Mouse (Mus musculus) E14TG2a.4 (cell line): Measurements from ENCODE around the gene Otogl.
A peak's percentile ranks its signal among the peaks of the same experiment; 100 is the strongest.

ENCODE experiments used
- H3K27me3 ChIP-seq: 2 replicates; pipeline ENCODE4 v1.6.1; 2014; ENCODE audit warnings: low read length, control low read depth; ENCODE audit not compliant: insufficient read depth
- H3K36me3 ChIP-seq: 2 replicates; pipeline ENCODE4 v1.6.1; 2014; ENCODE audit warnings: low read length, control low read depth; ENCODE audit not compliant: insufficient read depth
- H3K4me1 ChIP-seq: replicated peaks from 2 replicates; pipeline ENCODE4 v1.6.1; 2014; ENCODE audit warnings: low read depth, low read length, control low read depth
- H3K4me3 ChIP-seq: replicated peaks from 2 replicates; pipeline ENCODE4 v1.5.1; 2014; ENCODE audit warnings: mild to moderate bottlenecking, low read length
- H3K9me3 ChIP-seq: 2 replicates; pipeline ENCODE4 v1.6.1; 2014; ENCODE audit warnings: low read length, control low read depth
- CTCF ChIP-seq: conservative IDR thresholded peaks from 2 replicates; pipeline ENCODE4 v1.5.1; 2014; ENCODE audit warnings: low read length
- NANOG ChIP-seq: IDR thresholded peaks from 2 replicates; pipeline ENCODE4 v1.6.1; 2014; ENCODE audit warnings: borderline replicate concordance, low read length, mixed read lengths
- POU5F1 ChIP-seq: IDR thresholded peaks from 2 replicates; pipeline ENCODE4 v1.6.1; 2014; ENCODE audit warnings: low read length, borderline replicate concordance

Otogl gene

DNA sequence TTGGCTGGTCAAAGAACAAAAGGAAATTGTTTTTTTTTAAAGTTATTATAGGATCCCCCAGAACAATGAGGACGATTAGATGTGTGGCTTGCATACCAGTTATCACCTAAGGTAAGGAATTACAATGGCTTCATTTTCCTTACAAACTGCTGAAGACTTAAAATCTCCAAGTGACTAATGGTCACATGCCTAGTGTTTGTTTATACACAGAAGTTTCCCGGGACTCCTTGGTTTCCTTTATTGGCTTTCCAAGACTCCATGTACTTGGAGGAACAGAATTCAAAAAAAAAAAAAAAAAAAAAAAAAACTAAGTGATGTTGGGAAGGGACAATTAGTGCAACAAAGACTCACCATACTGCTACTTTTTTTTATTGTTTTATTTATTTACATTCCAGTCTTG, 11.9 kb upstream of the Otogl start:
- TF ChIP-seq POU5F1, result no peak

GRCm38 (mm10) chr10:107922750-107923149, 10.8 kb upstream of the Otogl start:
- Histone ChIP-seq H3K4me1 (no peaks in the 10 kb centered on the region), H3K27me3 (no peaks in the 10 kb centered on the region), H3K9me3 (peaks cover 4% of the 10 kb centered on the region; the same call in 1 of the 2 replicates), H3K36me3 (no peaks in the 10 kb centered on the region), H3K4me3 (no peak overlapping the region)
- 0 out of 2 replicates have a peak, but pooled peaks have one; percentile 5 for TF ChIP-seq CTCF
- TF ChIP-seq POU5F1, result no peak

More for the DNA sequence above, 11.9 kb upstream of the Otogl start:
- peaks cover under 1% of the 10 kb centered on the region; the same call in 1 of the 2 replicates for H3K9me3 ChIP-seq
- H3K4me3 ChIP-seq, result no peak overlapping the region
- no peaks in the 10 kb centered on the region for H3K36me3 ChIP-seq
- no peaks in the 10 kb centered on the region for H3K4me1 ChIP-seq
- H3K27me3 ChIP-seq, result no peaks in the 10 kb centered on the region

- peaks cover 4% of the 10 kb centered on the region; the same call in 1 of the 2 replicates for H3K9me3 ChIP-seq
- no peaks in the 10 kb centered on the region for H3K36me3 ChIP-seq
- TF ChIP-seq POU5F1 (no peak), CTCF (no peak), NANOG (no peak)
- H3K4me3 ChIP-seq, result no peak overlapping the region
- no peaks in the 10 kb centered on the region for H3K4me1 ChIP-seq
- no peaks in the 10 kb centered on the region for H3K27me3 ChIP-seq
Measured at GRCm38 (mm10) chr10:107921549-107921948, 9.6 kb upstream of the Otogl start.

GRCm38 (mm10) chr10:107921134-107921533, 9.2 kb upstream of the Otogl start:
- H3K27me3 ChIP-seq, result no peaks in the 10 kb centered on the region
- no peak overlapping the region for H3K4me3 ChIP-seq
- no peaks in the 10 kb centered on the region for H3K4me1 ChIP-seq
- H3K36me3 ChIP-seq, result no peaks in the 10 kb centered on the region
- no peak for TF ChIP-seq CTCF
- no peak for TF ChIP-seq POU5F1
- TF ChIP-seq NANOG, result no peak
- H3K9me3 ChIP-seq, result peaks cover 4% of the 10 kb centered on the region; the same call in 1 of the 2 replicates

DNA sequence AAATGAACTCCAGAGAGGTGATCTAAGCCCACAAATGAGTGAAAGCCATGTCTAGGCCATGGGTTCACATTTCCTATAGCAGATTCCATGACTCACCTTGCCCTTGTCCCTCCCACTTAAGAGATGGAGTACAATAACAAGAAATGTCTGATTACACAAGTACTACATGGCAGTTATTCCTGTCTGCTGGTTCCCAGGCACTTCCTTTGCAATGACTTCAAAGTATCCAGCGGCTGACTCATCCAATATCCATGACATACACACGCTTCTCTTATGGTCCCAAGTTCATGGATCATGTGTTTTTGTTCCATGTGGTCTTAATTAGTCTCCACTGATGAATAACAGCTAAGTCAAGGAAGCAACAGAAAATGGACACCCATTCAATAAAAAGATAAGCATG, 1.1 kb upstream of the Otogl start:
- no peak for TF ChIP-seq POU5F1
- no peak for TF ChIP-seq NANOG
- TF ChIP-seq CTCF, result no peak
- Histone ChIP-seq H3K4me3 (no peak overlapping the region), H3K4me1 (no peaks in the 10 kb centered on the region), H3K36me3 (no peaks in the 10 kb centered on the region), H3K27me3 (no peaks in the 10 kb centered on the region), H3K9me3 (peaks cover 2% of the 10 kb centered on the region; the same call in 1 of the 2 replicates)

GRCm38 (mm10) chr10:107906453-107906852, 5.5 kb downstream of the Otogl start:
- Histone ChIP-seq H3K4me3 (no peak overlapping the region), H3K36me3 (no peaks in the 10 kb centered on the region)
- TF ChIP-seq NANOG, result no peak
- TF ChIP-seq CTCF, result no peak
- TF ChIP-seq POU5F1, result no peak

GRCm38 (mm10) chr10:107905274-107906034, 6.5 kb downstream of the Otogl start:
- Histone ChIP-seq H3K36me3 (no peaks in the 10 kb centered on the region), H3K27me3 (no peaks in the 10 kb centered on the region), H3K4me1 (no peaks in the 10 kb centered on the region), H3K4me3 (no peak overlapping the region), H3K9me3 (peaks cover 6% of the 10 kb centered on the region; the same call in 1 of the 2 replicates)
- TF ChIP-seq CTCF (no peak), NANOG (no peak), POU5F1 (no peak)

More at GRCm38 (mm10) chr10:107906453-107906852, 5.5 kb downstream of the Otogl start:
- Histone ChIP-seq H3K27me3 (no peaks in the 10 kb centered on the region), H3K4me1 (no peaks in the 10 kb centered on the region), H3K9me3 (peaks cover 6% of the 10 kb centered on the region; the same call in 1 of the 2 replicates)

GRCm38 (mm10) chr10:107901958-107902357, 10.0 kb downstream of the Otogl start:
- Histone ChIP-seq H3K4me3 (no peak overlapping the region), H3K27me3 (no peaks in the 10 kb centered on the region), H3K4me1 (no peaks in the 10 kb centered on the region)

More at GRCm38 (mm10) chr10:107901958-107902357, 10.0 kb downstream of the Otogl start:
- H3K9me3 ChIP-seq, result no peaks in the 10 kb centered on the region
- TF ChIP-seq POU5F1, result no peak
- no peak for TF ChIP-seq NANOG
- no peak for TF ChIP-seq CTCF
- no peaks in the 10 kb centered on the region for H3K36me3 ChIP-seq
